Mouse (Mus musculus) limb, embryonic 11.5 days (tissue): ENCODE measurements around the gene Rrp1b. TPM values are rescaled to one million over a fixed set of nuclear protein-coding genes. Genes with fewer than 3 reads are reported as not detected.

Experiments used
- ATAC-seq: fragments of 200-750 bp; cut with Nextera tagmentation; 2 replicates; pipeline ENCODE4 v1.8.0; 2017; ENCODE audit warnings: low read depth; ENCODE audit not compliant: insufficient number of reproducible peaks, low FRiP score, low TSS enrichment
- DNase-seq: peaks from one replicate; pipeline ENCODE4 v3.0.0-alpha.2; 2015; ENCODE audit warnings: low spot score
- H3K27ac ChIP-seq: fragments of 300-500 bp; sonication (generic); replicated peaks from 2 replicates; pipeline ENCODE4 v1.5.1; 2014; ENCODE audit warnings: low read depth, mild to moderate bottlenecking, low read length
- H3K27me3 ChIP-seq: fragments of 300-500 bp; sonication (generic); 2 replicates; pipeline ENCODE4 v1.6.1; 2014; ENCODE audit warnings: mild to moderate bottlenecking, low read length, mixed read lengths; ENCODE audit not compliant: control insufficient read depth, insufficient read depth
- H3K36me3 ChIP-seq: fragments of 300-500 bp; sonication (generic); 2 replicates; pipeline ENCODE4 v1.6.1; 2014; ENCODE audit warnings: mild to moderate bottlenecking, low read length, moderate library complexity, mixed read lengths; ENCODE audit not compliant: control insufficient read depth, insufficient read depth
- H3K4me1 ChIP-seq: fragments of 300-500 bp; sonication (generic); 2 replicates; pipeline ENCODE4 v1.6.1; 2014; ENCODE audit warnings: low read length, mixed read lengths; ENCODE audit not compliant: control insufficient read depth, insufficient read depth
- H3K4me2 ChIP-seq: fragments of 300-500 bp; sonication (generic); 2 replicates; pipeline ENCODE4 v1.6.1; 2014; ENCODE audit warnings: low read depth, mild to moderate bottlenecking, moderate library complexity; ENCODE audit not compliant: severe bottlenecking
- H3K4me3 ChIP-seq: fragments of 300-500 bp; sonication (generic); 2 replicates; pipeline ENCODE4 v1.5.1; 2014; ENCODE audit warnings: low read depth, low read length
- H3K9ac ChIP-seq: fragments of 300-500 bp; sonication (generic); 2 replicates; pipeline ENCODE4 v1.6.1; 2014; ENCODE audit warnings: mild to moderate bottlenecking, low read length
- H3K9me3 ChIP-seq: fragments of 300-500 bp; sonication (generic); 2 replicates; pipeline ENCODE4 v1.6.1; 2016; ENCODE audit warnings: low read length; ENCODE audit not compliant: control insufficient read depth
- WGBS: fragments of 180-500 bp; shearing (Covaris S2); extraction: QIAGEN DNeasy Blood & Tissue Kit; methylation state at CpG from one replicate; pipeline ENCODE4 v1.1.7; 2014; 5-methylcytosine and 5-hydroxymethylcytosine counted together
- polyA plus RNA-seq: library from polyadenylated mRNA; unstranded; fragments of >200 nt; fragmentation: Nextera tagmentation; extraction: Ambion mirVana; gene quantifications from 2 replicates; pipeline ENCODE4 v1.2.1, GENCODE M21; 2014

The Rrp1b gene
- polyA plus RNA-seq, 1 experiment from 2014 or later: 80.9 TPM

DNA sequence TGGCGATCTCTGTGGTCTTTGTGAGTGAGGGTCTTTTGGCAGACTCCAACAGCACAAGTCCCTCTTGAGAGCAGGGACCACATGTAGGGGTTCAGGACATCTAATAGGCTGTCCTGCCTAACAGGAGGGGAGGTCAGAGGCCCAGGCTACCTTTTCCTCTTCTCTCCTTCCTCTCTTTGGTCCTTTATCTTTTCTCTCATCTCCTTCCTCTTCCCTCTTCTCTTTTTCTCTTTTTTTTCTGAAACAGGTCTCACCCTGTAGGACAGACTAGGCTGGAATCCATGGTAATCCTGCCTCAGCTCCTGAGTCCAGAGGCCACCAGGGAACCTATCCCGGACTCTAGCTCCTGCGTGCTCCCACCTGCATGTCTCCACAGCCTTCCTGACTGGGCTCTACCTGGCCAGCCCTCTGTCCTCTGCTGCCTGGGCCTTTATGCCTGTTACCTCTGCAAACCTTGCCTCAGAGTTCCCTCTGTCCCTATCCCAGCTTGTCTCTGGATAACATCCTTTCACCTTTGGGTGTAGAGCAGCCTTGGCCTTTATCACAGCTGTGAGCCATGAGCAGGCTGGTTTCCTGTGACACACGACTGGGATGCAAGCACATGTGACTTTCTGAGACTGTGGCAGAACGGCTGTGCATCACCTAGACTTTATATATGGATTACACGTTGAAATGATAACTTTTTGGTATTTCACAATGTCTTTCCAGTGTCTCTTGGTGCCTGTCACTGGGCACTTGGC lies 73.5 kb downstream of the Rrp1b start:
- no peak overlapping the region for H3K4me2 ChIP-seq
- 70% methylated on average over 6 of the region's 6 CpGs for WGBS
- H3K27ac ChIP-seq: no peak overlapping the region
- no peak overlapping the region for H3K9ac ChIP-seq
- H3K9me3 ChIP-seq: no peaks in the 10 kb centered on the region
- DNase-seq (no peak), ATAC-seq (no peak)
- H3K4me1 ChIP-seq: peaks cover 6% of the 10 kb centered on the region; the same call in 1 of the 2 replicates
- no peak overlapping the region for H3K4me3 ChIP-seq
- no peaks in the 10 kb centered on the region for H3K36me3 ChIP-seq
- no peaks in the 10 kb centered on the region for H3K27me3 ChIP-seq

DNA sequence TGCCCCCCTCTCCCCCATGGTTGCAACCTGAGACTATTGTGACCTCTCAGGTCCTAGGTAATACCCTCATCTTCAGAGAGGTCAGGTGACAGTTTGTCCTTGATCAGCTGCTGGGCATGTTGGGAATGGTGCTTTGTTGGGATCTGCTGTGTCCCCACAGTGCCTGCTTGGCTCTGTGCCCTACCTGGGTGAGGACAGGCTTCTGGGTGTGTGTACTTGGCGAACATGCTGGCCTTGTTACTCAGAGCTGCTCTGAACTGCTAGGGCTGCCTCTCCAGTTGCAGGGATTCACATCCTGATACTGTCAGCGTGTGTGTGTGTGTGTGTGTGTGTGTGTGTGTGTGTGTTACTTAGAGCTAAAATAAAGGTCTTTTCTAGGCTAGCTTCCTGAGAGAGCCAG lies 74.5 kb downstream of the Rrp1b start:
- no peaks in the 10 kb centered on the region for H3K36me3 ChIP-seq
- ATAC-seq (no peak), DNase-seq (no peak)
- H3K9me3 ChIP-seq: no peaks in the 10 kb centered on the region
- peaks cover 8% of the 10 kb centered on the region; the same call in 1 of the 2 replicates for H3K4me1 ChIP-seq
- no peak overlapping the region for H3K4me3 ChIP-seq
- 72% methylated on average over 2 of the region's 2 CpGs for WGBS
- H3K27me3 ChIP-seq: no peaks in the 10 kb centered on the region
- H3K4me2 ChIP-seq: no peak overlapping the region
- no peak overlapping the region for H3K27ac ChIP-seq
- no peak overlapping the region for H3K9ac ChIP-seq

DNA sequence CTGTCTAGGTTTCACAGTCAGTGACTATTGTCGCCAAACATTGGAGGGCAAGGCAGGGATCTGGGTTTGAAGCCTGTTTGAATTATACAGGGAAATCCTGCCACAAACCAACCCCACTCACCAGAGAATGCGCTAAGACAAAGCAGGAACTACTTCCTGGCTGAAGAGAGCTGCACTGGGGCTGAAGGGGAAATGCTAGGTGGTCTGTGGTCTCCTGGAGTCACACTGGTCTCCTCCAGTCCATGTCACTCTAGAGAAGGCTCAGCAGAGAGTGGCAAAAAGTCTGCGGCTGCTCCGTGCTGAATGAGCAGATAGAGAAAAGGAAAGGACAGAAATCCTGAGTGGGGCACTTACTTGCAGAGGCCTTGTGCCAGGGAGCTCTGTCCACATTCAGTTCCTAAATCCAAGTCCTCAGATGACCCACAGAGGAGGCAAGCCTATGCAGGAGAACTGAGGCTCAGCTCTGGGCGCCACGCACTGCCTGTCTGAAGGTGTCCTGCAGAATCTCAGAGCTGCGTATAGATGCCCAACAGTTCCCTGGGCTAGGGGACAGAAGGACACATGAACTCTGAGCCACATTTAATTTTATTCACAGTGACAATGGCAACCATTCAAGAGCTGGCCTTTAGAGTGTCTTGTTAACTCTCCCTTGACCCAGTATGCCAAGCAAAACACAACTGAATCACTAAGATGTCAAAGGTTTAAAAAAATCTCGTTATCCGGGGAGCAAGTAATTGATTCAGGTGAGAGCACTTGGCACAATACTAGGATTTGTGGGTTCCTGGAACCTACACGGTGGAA lies 75.3 kb downstream of the Rrp1b start:
- H3K27ac ChIP-seq: no peak overlapping the region
- 77% methylated on average over 10 of the region's 10 CpGs for WGBS
- no peaks in the 10 kb centered on the region for H3K36me3 ChIP-seq

More for the DNA sequence above, 75.3 kb downstream of the Rrp1b start:
- no peak overlapping the region for H3K4me2 ChIP-seq
- H3K9ac ChIP-seq: no peak overlapping the region
- peaks cover 8% of the 10 kb centered on the region; the same call in 1 of the 2 replicates for H3K4me1 ChIP-seq
- H3K9me3 ChIP-seq: no peaks in the 10 kb centered on the region
- no peak for ATAC-seq
- H3K4me3 ChIP-seq: no peak overlapping the region
- H3K27me3 ChIP-seq: no peaks in the 10 kb centered on the region
- DNase-seq: no peak

Other genes starting within 250 kb of the Rrp1b start
- 12.2 and 12.6 TPM in 2 replicates for gene Sik1, start 180.3 kb upstream of the Rrp1b start, polyA plus RNA-seq
- 0.55 and 0.64 TPM in 2 replicates for gene Hsf2bp, start 249 bp downstream of the Rrp1b start, polyA plus RNA-seq
- gene Notch3, start 130.8 kb downstream of the Rrp1b start, polyA plus RNA-seq: 23.5 and 26.0 TPM in 2 replicates
- gene Ephx3, start 153.4 kb downstream of the Rrp1b start, polyA plus RNA-seq: 0.16 TPM in 1 of 2 replicates, not detected in the other
- 124 and 140 TPM in 2 replicates for gene Brd4, start 248.6 kb downstream of the Rrp1b start, polyA plus RNA-seq